ENCODE assay signal across 18 mouse cellular contexts in genomic region chr11:11866696-11867095, GRCm38 (mm10). TPM values are rescaled to one million over a fixed set of nuclear protein-coding genes. Genes with fewer than 3 reads are reported as not detected.
DNase-seq lines count a peak whose midpoint lies in the region; ATAC-seq and TF ChIP-seq lines count a peak whose summit lies in the region.
"Had no signal": no experiment of that assay in that cellular context is flagged by ENCODE, and none has a peak within 500 bp of the region (broad histone marks: within the 10 kb centered on the region; RNA-seq: fewer than 3 reads in every experiment).

No protein-coding gene starts in this region.

- H3K4me2 ChIP-seq in heart, embryonic 13.5 days = no peak overlapping the region
- H3K4me2 ChIP-seq in lung, embryonic 16.5 days (ENCODE audit: low read depth, low read length) = no peak overlapping the region
- H3K4me2 ChIP-seq in liver, embryonic 12.5 days = no peak overlapping the region
- H3K4me2 ChIP-seq: liver, embryonic 13.5 days had no signal

- peaks cover 46% of the 10 kb centered on the region for H3K4me1 ChIP-seq in heart, embryonic 13.5 days
- peaks cover 18% of the 10 kb centered on the region for H3K4me1 ChIP-seq in lung, embryonic 16.5 days (replicated peaks; ENCODE audit: control insufficient read depth, insufficient read depth, low read length)
- peaks cover 11% of the 10 kb centered on the region for H3K4me1 ChIP-seq in embryonic fibroblast, embryonic 13.5 days (ENCODE audit: control insufficient read depth, insufficient read depth, low read length)
- peaks cover 20% of the 10 kb centered on the region for H3K4me1 ChIP-seq in liver, embryonic 12.5 days

- 55% methylated on average over 5 of the region's 5 CpGs for WGBS in heart, embryonic 13.5 days
- WGBS in lung, embryonic 16.5 days = 70% methylated on average over 5 of the region's 5 CpGs
- WGBS in liver, embryonic 12.5 days (ENCODE audit: insufficient replicate concordance) = 48% methylated on average over 5 of the region's 5 CpGs

- H3K9ac ChIP-seq in heart, embryonic 13.5 days = no peak overlapping the region
- no peak overlapping the region for H3K9ac ChIP-seq in lung, embryonic 16.5 days (ENCODE audit: low read length)
- H3K9ac ChIP-seq in liver, embryonic 12.5 days = no peak overlapping the region
- H3K9ac ChIP-seq: liver, embryonic 13.5 days; neural tube, embryonic 12.5 days had no signal

- H3K4me3 ChIP-seq in heart, embryonic 13.5 days = no peak overlapping the region
- H3K4me3 ChIP-seq in lung, embryonic 16.5 days (ENCODE audit: low read length) = no peak overlapping the region
- no peak overlapping the region for H3K4me3 ChIP-seq in embryonic fibroblast, embryonic 13.5 days (ENCODE audit: insufficient read depth, low read length)
- H3K4me3 ChIP-seq in liver, embryonic 12.5 days = no peak overlapping the region
- H3K4me3 ChIP-seq: liver, embryonic 13.5 days; neural tube, embryonic 12.5 days had no signal

- no peak for ATAC-seq in heart, embryonic 13.5 days (ENCODE audit: extremely low read depth, insufficient number of reproducible peaks, low FRiP score, low TSS enrichment)
- ATAC-seq in lung, embryonic 16.5 days (ENCODE audit: low read depth) = no peak
- no peak for ATAC-seq in liver, embryonic 12.5 days

- H3K36me3 ChIP-seq in heart, embryonic 13.5 days = no peaks in the 10 kb centered on the region
- no peaks in the 10 kb centered on the region for H3K36me3 ChIP-seq in lung, embryonic 16.5 days (ENCODE audit: control insufficient read depth, insufficient read depth, low read length)
- H3K36me3 ChIP-seq in liver, embryonic 12.5 days = no peaks in the 10 kb centered on the region
- H3K36me3 ChIP-seq: G1E; liver, embryonic 13.5 days; neural tube, embryonic 12.5 days had no signal

- no peak for DNase-seq in heart, adult 9 months (ENCODE audit: low spot score in 2 of 2)
- no peak for DNase-seq in lung, postnatal 25 days (ENCODE audit: low spot score)
- DNase-seq in NIH3T3 (ENCODE audit: low read depth) = peak; percentile 62
- DNase-seq in urinary bladder, postnatal 25 days (ENCODE audit: low spot score) = no peak
- DNase-seq: adrenal gland, postnatal 14 days; cerebellum, adult 9-10 months; embryo, embryonic 11 days; kidney, adult 18-20 months; kidney, postnatal 25 days; liver, embryonic 13.5 days; lung, postnatal 14 days; right cerebral cortex, postnatal 14 days had no signal

- peak overlapping the region; percentile 52 for H3K27ac ChIP-seq in heart, embryonic 13.5 days (replicated peaks)
- H3K27ac ChIP-seq in lung, embryonic 16.5 days (ENCODE audit: low read length) = 0 out of 2 replicates have a peak overlapping the region, but pooled peaks have one; percentile 7
- peak overlapping the region; percentile 4; the same call in 1 of the 2 replicates for H3K27ac ChIP-seq in embryonic fibroblast, embryonic 13.5 days (ENCODE audit: insufficient read depth, low read length)
- no peak overlapping the region for H3K27ac ChIP-seq in liver, embryonic 12.5 days
- H3K27ac ChIP-seq: liver, embryonic 13.5 days; neural tube, embryonic 12.5 days had no signal

- H3K9me3 ChIP-seq in heart, embryonic 13.5 days = no peaks in the 10 kb centered on the region
- no peaks in the 10 kb centered on the region for H3K9me3 ChIP-seq in lung, embryonic 16.5 days (ENCODE audit: control insufficient read depth, low read length)
- no peaks in the 10 kb centered on the region for H3K9me3 ChIP-seq in liver, embryonic 12.5 days (replicated peaks)
- H3K9me3 ChIP-seq: G1E; liver, embryonic 13.5 days; neural tube, embryonic 12.5 days had no signal

- no peak for TF ChIP-seq POLR2A in embryonic fibroblast, embryonic 13.5 days (IDR thresholded peaks at IDR 0.05; ENCODE audit: low read depth, low read length)

- no peaks in the 10 kb centered on the region for H3K27me3 ChIP-seq in heart, embryonic 13.5 days (replicated peaks)
- no peaks in the 10 kb centered on the region for H3K27me3 ChIP-seq in lung, embryonic 16.5 days (ENCODE audit: control insufficient read depth, insufficient read depth, low read depth, low read length)
- no peaks in the 10 kb centered on the region for H3K27me3 ChIP-seq in liver, embryonic 12.5 days (replicated peaks)
- H3K27me3 ChIP-seq: liver, embryonic 13.5 days; neural tube, embryonic 12.5 days had no signal

- no peak for TF ChIP-seq CTCF in embryonic fibroblast, embryonic 13.5 days (IDR thresholded peaks at IDR 0.05; ENCODE audit: borderline replicate concordance, insufficient read depth, low read length)

RNA-seq across cellular contexts. Expression of gene Ddc, which starts 31.2 kb away (rescaled TPM):
- polyA plus RNA-seq in heart, embryonic 13.5 days (2015; fragmentation: Nextera tagmentation; extraction: Ambion mirVana) = 64.6 and 78.2 TPM in 2 replicates
- polyA plus RNA-seq in lung, embryonic 16.5 days (2015; fragmentation: Nextera tagmentation; extraction: Ambion mirVana) = 15.9 and 17.7 TPM in 2 replicates
- 1.6 TPM in 2 replicates for polyA plus RNA-seq in embryonic fibroblast, embryonic 13.5 days (2011; ENCODE audit: insufficient read length, low read depth, missing spikeins)
- polyA plus RNA-seq in liver, embryonic 12.5 days (2016; fragmentation: Nextera tagmentation; extraction: Ambion mirVana) = 9.3 and 10.4 TPM in 2 replicates

RNA-seq across cellular contexts. Expression of gene Fignl1, which starts 57.9 kb away (rescaled TPM):
- 52.9 and 58.7 TPM in 2 replicates for polyA plus RNA-seq in heart, embryonic 13.5 days (2015; fragmentation: Nextera tagmentation; extraction: Ambion mirVana)
- 76.6 and 79.4 TPM in 2 replicates for polyA plus RNA-seq in lung, embryonic 16.5 days (2015; fragmentation: Nextera tagmentation; extraction: Ambion mirVana)
- polyA plus RNA-seq in embryonic fibroblast, embryonic 13.5 days (2011; ENCODE audit: insufficient read length, low read depth, missing spikeins) = 17.5 and 24.4 TPM in 2 replicates
- polyA plus RNA-seq in liver, embryonic 12.5 days (2016; fragmentation: Nextera tagmentation; extraction: Ambion mirVana) = 126 and 130 TPM in 2 replicates
